Mouse (Mus musculus): Measurements from ENCODE around the gene Mrps11. TPM values are rescaled to one million over a fixed set of nuclear protein-coding genes. Genes with fewer than 3 reads are reported as not detected.

Gene Mrps11
- total and polyA plus RNA-seq, 3 experiments = 68.3 to 94.6 (median 75.1) TPM

DNA sequence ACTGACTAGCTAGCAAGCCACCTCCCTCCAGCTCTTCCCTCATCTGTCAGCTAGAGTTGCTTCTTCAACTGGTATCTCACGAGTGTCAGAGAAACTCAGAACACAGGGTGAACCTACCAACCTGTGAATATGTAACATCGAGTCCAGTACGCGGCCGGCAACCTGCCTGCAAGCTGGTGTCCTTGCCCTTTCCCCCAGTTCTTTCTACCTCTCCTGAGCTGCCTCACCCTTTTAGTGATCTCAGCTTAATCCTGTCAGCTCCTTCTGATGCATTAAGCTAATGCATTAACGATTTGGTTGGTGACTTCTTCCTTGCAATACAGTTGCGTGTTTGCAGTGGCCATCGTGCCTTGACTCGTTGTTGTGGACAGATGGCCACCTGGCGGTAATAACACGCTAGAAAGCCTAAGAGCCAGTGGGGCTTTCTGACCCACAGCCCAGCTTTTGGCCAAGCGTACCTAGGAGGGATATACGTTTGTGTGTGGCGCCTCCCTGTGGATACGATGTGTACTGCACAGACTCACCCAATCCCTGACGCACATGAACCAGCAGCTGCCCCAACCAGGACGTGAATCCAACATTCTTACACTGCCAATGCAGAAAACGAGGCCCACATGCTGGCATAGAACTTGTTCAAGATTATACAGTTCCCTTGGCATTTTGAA is 16.8 kb upstream of the Mrps11 start:
- in situ Hi-C loops (cut with MboI; ENCODE audit: low pct_ligation_motif_present, low pct_unique_long_range_greater_than_20kb, low sequenced_read_pairs) = no loop called here

DNA sequence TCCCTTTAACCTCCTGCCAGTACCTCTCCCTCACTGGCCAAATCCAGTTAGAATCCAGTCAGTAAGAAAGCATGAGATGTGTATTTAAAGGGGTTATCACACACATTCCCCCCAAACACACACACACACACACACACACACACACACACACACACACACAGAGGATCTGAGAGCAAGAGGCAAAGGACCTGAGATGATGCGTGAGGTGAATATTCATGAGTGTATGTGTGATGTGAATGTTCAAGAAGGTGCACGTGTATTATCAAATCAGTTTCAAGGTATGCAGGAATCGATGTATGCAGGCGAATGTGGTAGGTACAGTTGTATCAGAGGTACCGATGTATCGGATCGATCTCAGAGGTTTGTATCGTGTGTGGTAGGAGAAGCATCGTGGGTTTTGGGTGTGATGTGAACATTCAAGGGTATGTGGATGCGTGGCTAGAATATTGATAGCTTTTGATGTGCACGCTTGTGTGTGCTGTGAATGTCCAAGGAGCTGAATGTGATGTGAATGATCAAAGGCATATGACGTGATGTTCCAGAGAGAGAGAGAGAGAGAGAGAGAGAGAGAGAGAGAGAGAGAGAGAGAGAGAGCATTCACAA is 14.9 kb upstream of the Mrps11 start:
- in situ Hi-C loops (cut with MboI; ENCODE audit: low pct_ligation_motif_present, low pct_unique_long_range_greater_than_20kb, low sequenced_read_pairs) = no loop called here

More for the DNA sequence above, 16.8 kb upstream of the Mrps11 start:
- no peak overlapping the region for H3K27ac ChIP-seq (ENCODE audit: insufficient read depth, low read depth)
- H3K9me3 ChIP-seq (replicated peaks; ENCODE audit: low read length) = no peaks in the 10 kb centered on the region
- H3K4me2 ChIP-seq (ENCODE audit: insufficient read depth, low read depth, poor library complexity, severe bottlenecking) = no peak overlapping the region
- H3K4me3 ChIP-seq (replicated peaks in 1 of 3; ENCODE audit: low read depth in 2 of 3, low read length in 2 of 3, poor library complexity in 1 of 3) = no peak overlapping the region
- no peaks in the 10 kb centered on the region for H3K36me3 ChIP-seq (replicated peaks in 1 of 2; ENCODE audit: control insufficient read depth in 1 of 2, insufficient read depth in 1 of 2, low read length in 1 of 2)
- peak; percentile 57 for DNase-seq (ENCODE audit: extremely low read depth)
- no peak overlapping the region for H3K9ac ChIP-seq (ENCODE audit: insufficient read depth, low read depth)
- peak; percentile 84 for TF ChIP-seq RAD21 (IDR thresholded peaks at IDR 0.05; ENCODE audit: low read depth, low read length)
- TF ChIP-seq CTCF (conservative IDR thresholded peaks at IDR 0.05 in 1 of 2, IDR thresholded peaks at IDR 0.05 in 1 of 2; ENCODE audit: low read depth in 2 of 2, low read length in 2 of 2) = peak; percentile 49 to 90
- TF ChIP-seq NELFE (IDR thresholded peaks at IDR 0.05; ENCODE audit: low read depth, low read length) = no peak
- TF ChIP-seq CHD2 (IDR thresholded peaks at IDR 0.05; ENCODE audit: low read length) = no peak
- TF ChIP-seq POLR2A (IDR thresholded peaks at IDR 0.05; ENCODE audit: low read depth, low read length) = no peak
- peak; percentile 66 for TF ChIP-seq SMC3 (IDR thresholded peaks at IDR 0.05; ENCODE audit: low read depth, low read length)
- TF ChIP-seq UBTF (IDR thresholded peaks at IDR 0.05; ENCODE audit: low read depth, low read length) = no peak
- dilution Hi-C loops (cut with MboI; ENCODE audit: extremely low pct_ligation_motif_present, extremely low pct_unique_long_range_greater_than_20kb, low sequenced_read_pairs) = no loop called here
- peaks cover 69% of the 10 kb centered on the region for H3K27me3 ChIP-seq (replicated peaks)
- H3K79me2 ChIP-seq (replicated peaks; ENCODE audit: control insufficient read depth, extremely low read depth, insufficient read depth, poor library complexity, severe bottlenecking) = no peaks in the 10 kb centered on the region
- H3K4me1 ChIP-seq (ENCODE audit: control insufficient read depth in 1 of 2, insufficient read depth in 2 of 2) = no peaks in the 10 kb centered on the region

More for the DNA sequence above, 14.9 kb upstream of the Mrps11 start:
- no peak overlapping the region for H3K4me2 ChIP-seq (ENCODE audit: insufficient read depth, low read depth, poor library complexity, severe bottlenecking)
- no peaks in the 10 kb centered on the region for H3K79me2 ChIP-seq (replicated peaks; ENCODE audit: control insufficient read depth, extremely low read depth, insufficient read depth, poor library complexity, severe bottlenecking)
- H3K27ac ChIP-seq (ENCODE audit: insufficient read depth, low read depth) = no peak overlapping the region
- H3K27me3 ChIP-seq (replicated peaks) = peaks cover 52% of the 10 kb centered on the region
- no peak for DNase-seq (ENCODE audit: extremely low read depth)
- no peak for TF ChIP-seq POLR2A (IDR thresholded peaks at IDR 0.05; ENCODE audit: low read depth, low read length)
- TF ChIP-seq MAX (IDR thresholded peaks at IDR 0.05; ENCODE audit: low read length) = no peak
- no peak for TF ChIP-seq ZNF384 (IDR thresholded peaks at IDR 0.05; ENCODE audit: low read depth, low read length)
- TF ChIP-seq MAZ (IDR thresholded peaks at IDR 0.05; ENCODE audit: low read depth, low read length) = no peak
- no peak for TF ChIP-seq POLR2AphosphoS2 (IDR thresholded peaks at IDR 0.05; ENCODE audit: low read depth, low read length)
- TF ChIP-seq RCOR1 (conservative IDR thresholded peaks at IDR 0.05; ENCODE audit: low read depth, low read length) = no peak
- TF ChIP-seq USF1 (IDR thresholded peaks at IDR 0.05; ENCODE audit: low read depth, low read length) = no peak
- TF ChIP-seq ELF1 (IDR thresholded peaks at IDR 0.05; ENCODE audit: low read depth, low read length) = no peak
- no peak for TF ChIP-seq E2F4 (IDR thresholded peaks at IDR 0.05; ENCODE audit: insufficient replicate concordance, low read depth, low read length)
- no peak for TF ChIP-seq CHD1 (IDR thresholded peaks at IDR 0.05; ENCODE audit: low read depth, low read length)
- no peak for TF ChIP-seq ETS1 (conservative IDR thresholded peaks at IDR 0.05; ENCODE audit: low read depth, low read length)
- TF ChIP-seq PAX5 (IDR thresholded peaks at IDR 0.05; ENCODE audit: low read length) = no peak
- no peak for TF ChIP-seq MAFK (IDR thresholded peaks at IDR 0.05; ENCODE audit: insufficient replicate concordance, low read length)
- no peak for TF ChIP-seq JUN (IDR thresholded peaks at IDR 0.05; ENCODE audit: insufficient read depth, low read depth, low read length)
- TF ChIP-seq RAD21 (IDR thresholded peaks at IDR 0.05; ENCODE audit: low read depth, low read length) = no peak
- TF ChIP-seq GABPA (IDR thresholded peaks at IDR 0.05; ENCODE audit: insufficient replicate concordance, low read depth, low read length) = no peak
- no peak for TF ChIP-seq NELFE (IDR thresholded peaks at IDR 0.05; ENCODE audit: low read depth, low read length)
- no peak for TF ChIP-seq SMC3 (IDR thresholded peaks at IDR 0.05; ENCODE audit: low read depth, low read length)
- no peak for TF ChIP-seq UBTF (IDR thresholded peaks at IDR 0.05; ENCODE audit: low read depth, low read length)
- H3K4me1 ChIP-seq (ENCODE audit: control insufficient read depth in 1 of 2, insufficient read depth in 2 of 2) = no peaks in the 10 kb centered on the region
- no peak overlapping the region for H3K4me3 ChIP-seq (replicated peaks in 1 of 3; ENCODE audit: low read depth in 2 of 3, low read length in 2 of 3, poor library complexity in 1 of 3)
- H3K9me3 ChIP-seq (replicated peaks; ENCODE audit: low read length) = no peaks in the 10 kb centered on the region
- H3K9ac ChIP-seq (ENCODE audit: insufficient read depth, low read depth) = no peak overlapping the region
- peaks cover 2 to 9% of the 10 kb centered on the region in 2 experiments for H3K36me3 ChIP-seq (replicated peaks in 1 of 2; ENCODE audit: control insufficient read depth in 1 of 2, insufficient read depth in 1 of 2, low read length in 1 of 2)
- dilution Hi-C loops (cut with MboI; ENCODE audit: extremely low pct_ligation_motif_present, extremely low pct_unique_long_range_greater_than_20kb, low sequenced_read_pairs) = no loop called here
